Mouse (Mus musculus): Measurements from ENCODE around the gene Fmo6.

DNA sequence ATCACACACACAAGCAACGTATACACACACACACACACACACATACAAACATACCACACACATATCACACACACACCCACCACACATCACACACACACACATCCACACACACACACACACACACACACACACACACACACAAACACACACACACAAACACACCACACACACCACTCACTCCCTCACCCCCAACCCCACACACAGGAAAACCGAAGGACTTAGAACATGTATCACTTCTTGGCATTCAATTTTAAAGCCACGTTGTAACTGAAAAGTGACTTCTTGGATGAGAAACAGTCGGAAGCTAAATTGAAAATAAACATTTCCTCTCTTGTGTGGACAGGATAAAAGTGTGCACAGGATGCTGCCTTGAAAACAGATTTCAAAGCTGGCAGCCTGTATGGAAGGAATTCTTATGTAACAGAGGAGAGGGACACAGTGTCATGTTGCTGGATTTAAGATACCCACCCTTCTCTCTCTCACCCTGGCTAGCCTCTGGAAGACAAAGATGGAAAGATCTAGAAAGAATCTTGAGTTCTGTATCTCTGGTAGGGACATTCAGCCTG, 5.9 kb downstream of the Fmo6 start:
- TF ChIP-seq GATA1 (IDR thresholded peaks at IDR 0.05; ENCODE audit: low read length): no peak
- TF ChIP-seq TAL1 (IDR thresholded peaks at IDR 0.05; ENCODE audit: low read length): no peak
